Mouse (Mus musculus) thymus, postnatal 4 days (tissue): ENCODE results near the gene Spz1.
A peak's percentile ranks its signal among the peaks of the same experiment; 100 is the strongest.

Source experiments
- DNase-seq: peaks from one replicate; pipeline ENCODE4 v3.0.0; 2021

Gene Spz1

DNA sequence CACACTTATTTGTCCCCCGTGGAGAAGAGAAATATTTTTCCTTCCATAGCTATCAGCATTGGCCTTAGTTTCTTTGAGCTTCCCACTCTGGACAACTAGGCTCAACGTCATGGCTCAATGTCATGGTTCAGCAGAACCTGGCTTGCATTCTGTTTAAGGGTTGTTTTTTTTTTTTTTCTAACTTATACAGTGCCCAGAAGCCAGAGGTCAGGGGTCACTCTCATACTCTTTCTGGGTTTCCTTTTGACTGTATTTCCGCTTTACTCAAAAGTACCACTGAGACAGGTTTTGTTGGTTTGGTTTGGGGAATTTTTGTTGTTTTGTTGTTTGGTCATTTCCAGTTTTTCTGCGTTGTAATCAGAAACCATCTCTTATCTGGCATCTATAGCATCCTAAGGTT lies 2.2 kb upstream of the Spz1 start:
- DNase-seq: no peak

DNA sequence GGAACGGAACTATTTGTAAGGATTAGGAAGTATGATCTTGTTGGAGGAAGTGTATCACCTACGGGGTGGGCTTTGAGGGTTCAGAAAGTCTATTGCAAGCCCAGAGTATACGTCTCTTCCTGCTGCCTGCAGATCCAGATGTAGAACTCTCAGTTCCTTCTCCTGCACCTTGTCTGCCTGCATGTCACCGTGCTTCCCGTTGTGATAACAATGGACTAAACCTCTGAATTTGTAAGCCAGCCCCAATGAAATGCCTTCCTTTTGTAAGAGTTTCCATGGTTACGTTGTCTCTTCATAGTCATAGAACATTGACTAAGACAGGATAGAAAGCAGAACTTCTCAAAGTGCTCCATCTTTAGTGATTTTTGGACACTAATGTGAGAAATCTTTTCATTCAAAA lies 716 bp upstream of the Spz1 start:
- DNase-seq: no peak

DNA sequence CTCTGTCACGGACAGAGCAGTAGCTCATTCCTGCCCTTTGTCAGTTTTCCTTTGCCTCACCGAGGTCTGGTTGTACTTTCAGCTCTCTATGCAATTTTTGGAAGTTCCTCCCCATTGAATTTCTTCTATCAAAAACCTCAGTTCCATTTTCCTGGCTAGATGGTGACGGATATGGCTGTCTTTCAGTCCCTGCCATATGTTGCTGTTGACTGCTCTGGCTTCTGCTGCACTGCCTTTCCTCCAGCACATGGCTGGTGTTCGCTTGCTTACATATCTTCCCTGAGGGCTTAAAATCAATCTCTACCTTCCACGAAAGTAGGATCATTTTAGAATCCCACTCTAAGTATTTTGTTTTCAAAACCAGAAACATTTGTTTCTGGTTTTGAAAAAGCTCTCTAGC lies 16.5 kb downstream of the Spz1 start:
- no peak for DNase-seq

DNA sequence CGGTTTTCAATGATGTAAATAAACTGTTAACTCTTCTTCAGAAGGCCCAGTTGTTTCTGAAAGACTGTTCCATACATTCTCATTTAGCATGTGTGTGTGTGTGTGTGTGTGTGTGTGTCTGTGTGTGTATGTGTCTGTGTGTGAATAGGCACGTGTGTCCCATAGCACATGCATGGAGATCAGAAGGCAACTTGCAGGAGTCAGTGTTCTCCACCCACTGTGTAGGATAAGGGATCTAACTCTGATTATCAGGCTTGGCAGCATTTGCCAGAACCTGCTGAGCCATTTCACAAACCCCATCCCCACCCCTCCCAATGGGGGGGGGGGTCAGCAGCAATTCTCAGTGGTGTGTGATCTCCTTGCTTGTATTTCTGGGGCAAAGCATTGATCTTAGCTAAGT lies 18.7 kb downstream of the Spz1 start:
- DNase-seq: no peak

DNA sequence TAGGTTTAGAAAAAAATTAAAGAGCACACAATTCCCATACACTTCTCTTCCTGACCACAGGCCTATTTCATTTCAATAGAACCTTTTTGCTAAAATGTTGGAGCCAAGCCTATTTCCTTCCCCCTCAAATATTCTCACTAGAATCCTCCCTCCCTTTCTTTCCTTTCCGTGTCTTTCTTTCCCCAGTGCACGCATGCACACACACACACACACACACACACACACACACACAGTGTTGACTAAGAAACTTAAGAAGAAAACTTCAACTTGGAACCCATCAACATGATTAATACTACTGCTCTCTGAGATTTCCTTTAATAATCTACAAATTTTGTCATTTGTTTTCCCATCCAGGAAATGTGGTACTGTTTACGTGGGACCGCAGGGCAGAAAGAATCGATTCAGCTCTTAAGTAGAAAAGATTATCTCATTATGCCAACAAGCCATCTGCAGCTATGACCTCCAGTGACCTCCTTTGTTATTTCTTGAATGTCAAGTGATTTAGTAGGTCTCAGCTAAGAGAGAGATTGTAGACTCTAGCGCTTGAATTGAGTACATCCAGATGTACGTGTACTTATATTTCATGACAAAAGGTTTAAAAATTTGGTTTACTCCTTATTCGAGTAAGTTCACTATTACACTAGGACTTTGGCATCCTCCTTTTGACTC lies 19.4 kb downstream of the Spz1 start:
- DNase-seq: no peak

DNA sequence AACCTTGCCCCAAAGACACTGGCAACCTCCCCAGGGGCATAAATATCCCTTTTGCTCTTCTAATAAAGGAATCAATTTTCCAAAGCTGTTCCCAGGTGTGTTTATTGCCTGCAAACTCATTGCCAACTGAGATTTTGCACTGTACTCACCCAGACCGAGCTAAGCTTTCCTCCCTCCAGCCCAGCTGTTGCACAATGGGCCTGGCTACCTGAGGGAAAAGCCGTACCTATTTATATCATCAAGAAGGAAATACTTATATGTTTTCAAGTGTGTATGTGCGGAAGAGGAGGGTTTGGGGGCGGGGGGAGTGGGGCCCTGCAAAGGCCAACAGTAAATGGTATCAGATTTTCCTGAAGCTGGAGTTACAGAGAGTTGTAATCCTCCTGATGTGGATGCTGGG lies 28.9 kb downstream of the Spz1 start:
- no peak for DNase-seq

DNA sequence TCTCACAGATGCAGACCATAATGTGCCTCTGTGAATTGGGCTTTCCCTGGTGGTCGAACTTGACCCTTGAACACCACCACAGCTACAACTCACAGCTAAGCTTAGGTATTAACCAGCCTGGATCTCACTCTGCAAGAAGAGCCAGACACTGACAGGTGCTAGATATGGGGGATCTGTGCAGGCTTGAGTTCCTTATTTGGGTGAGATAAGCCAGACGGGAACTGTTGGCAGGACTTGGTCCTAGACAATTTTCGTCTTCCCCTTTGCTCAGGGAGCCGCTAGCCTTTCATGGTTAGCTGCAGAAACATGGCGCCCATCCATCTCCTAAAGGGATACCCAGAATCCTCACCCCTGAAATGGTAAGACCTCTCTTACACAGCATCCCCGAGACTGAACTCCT lies 35.0 kb downstream of the Spz1 start:
- DNase-seq: no peak

DNA sequence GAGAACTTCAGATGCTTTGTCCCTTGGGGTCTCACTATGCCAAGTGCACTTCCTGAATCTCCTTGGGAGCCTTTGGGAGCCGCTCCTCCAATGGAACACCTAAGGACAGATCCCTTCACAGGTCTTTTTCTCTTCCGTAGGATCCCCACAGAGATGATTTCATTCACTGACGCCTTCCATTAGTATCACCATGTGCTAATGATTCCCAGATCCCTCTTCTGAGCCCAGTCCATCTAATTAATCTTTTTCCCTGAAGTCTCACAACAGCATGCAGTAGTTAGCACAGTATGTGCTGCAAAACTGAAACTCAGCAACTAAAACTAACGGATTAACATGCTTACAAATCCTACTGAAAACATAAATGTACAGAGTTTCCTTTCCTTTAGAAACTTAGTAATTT lies 36.8 kb downstream of the Spz1 start:
- DNase-seq: no peak

DNA sequence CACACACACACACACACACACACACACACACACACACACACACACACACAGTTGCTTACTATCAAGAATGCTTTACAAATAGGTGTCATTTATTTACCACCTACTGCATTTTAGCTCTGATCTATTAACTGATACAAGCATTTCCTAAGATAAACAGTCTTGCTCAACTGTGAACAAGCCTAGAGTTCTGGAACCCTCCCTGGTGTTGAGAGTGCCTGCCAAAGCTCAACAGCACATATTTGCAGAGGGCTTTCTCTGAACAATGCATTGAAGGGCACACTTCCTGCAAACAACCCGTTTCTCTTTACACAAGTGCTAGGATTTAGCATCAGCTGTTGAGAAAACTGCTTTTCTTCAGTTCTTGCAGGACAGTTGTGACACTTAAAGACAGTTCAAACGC lies 42.2 kb downstream of the Spz1 start:
- DNase-seq: no peak

DNA sequence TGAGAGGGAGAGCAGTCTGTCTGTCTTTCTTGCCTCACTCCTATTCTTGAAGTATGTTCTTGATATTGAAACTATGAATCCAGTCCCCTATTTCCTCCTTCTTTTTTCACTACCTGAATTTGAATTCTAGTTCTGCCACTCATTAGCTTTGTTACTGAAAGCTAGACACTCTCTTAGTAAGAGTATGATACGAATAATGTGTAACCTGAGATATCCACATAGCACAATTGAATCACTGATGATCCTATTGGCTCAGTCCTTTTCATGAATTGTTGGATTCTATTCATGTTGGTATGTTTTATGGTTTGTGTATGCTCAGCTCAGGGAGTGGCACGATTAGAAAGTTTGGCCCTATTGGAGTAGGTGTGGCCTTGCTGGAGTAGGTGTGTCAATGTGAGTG lies 43.8 kb downstream of the Spz1 start:
- DNase-seq: no peak

DNA sequence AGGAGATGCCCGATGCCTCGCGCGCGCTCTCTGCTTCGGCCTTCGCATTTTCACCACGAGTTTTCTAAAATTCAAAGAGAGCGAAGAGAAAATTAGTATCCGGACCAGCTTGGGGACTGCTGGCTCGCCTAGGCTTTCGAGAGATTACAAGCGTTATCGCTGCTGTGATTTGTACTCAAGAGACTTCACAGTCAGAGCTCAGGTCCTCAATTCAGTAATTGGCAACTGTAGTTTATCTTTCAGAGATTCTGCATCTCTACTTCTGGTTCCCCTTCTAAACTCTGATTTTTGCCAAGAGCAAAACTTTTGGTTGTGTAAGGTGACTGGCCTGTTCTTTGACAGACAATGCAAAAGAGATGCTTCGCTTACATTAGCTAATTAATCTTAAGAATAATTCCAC lies 44.7 kb downstream of the Spz1 start:
- no peak for DNase-seq

DNA sequence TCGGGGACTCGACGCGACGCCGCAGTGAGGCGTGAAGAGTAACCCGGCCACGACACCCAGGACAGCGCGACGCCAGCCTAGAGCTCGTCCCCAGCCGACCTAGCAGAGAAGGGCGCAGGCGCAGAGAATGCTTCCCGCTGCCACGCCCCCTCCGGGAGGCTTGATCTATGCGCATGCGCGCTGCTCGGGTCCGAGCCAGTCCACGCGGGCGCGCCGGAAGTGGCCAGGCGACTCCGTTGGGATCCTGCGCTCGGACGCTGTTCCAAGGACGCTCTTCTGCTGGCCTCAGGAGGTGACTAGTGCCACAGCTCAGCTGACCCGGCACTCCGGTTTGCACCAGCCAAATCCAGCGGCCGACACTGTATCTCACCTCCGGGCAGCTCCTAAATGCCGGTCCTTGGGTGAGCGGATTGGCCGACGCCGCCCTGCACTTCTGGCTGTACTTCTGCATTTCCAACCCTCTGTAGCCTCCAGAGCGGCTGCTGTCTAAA lies 45.2 kb downstream of the Spz1 start, which contains the start of gene Zfyve16:
Zfyve16 (minus strand) TSS at position 148 of the 491 bp plus-strand sequence.
- DNase-seq: peak; percentile 98

DNA sequence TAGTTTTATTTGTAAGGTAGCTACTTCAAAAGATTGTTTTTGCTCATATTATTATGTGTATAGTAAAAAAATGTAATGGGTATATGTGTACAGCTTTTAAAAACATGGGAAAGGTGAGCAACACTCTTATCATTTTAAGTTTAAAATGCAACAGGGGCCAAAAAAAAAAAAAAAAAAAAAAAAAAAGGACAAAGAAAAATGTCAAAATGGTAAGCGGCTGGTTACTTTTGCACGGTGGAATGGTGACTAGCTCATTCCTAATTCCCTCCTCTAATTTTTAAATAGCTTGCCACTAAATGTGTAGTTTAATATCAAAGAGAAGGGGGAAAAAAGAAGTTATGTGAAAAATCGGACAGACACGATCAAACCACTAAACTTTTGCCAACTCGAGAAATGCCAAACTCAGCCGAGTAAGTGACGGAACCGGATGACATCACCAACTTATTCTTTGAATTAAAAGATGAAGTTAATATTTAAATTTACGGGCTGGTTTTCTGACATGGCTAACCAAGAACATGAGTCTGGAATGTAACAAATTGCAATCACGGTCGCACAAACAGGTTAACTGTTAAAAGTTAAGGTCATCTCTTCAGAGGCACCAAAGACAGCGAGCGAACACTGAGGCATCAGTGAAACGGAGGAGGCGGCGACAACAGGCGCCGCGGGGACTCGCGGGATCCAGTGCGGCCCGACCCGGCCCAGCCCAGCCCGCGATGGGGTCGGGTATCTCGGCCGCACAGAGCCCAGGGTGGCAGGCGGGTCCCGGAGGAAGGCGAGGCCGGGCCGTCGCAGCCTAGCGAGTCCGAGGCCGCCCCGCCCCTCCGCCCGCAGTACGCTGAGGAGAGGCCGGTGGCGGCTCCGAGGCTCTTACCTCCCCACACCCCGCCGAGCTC lies 45.9 kb downstream of the Spz1 start:
- DNase-seq: no peak
